Mouse (Mus musculus) MEL (cell line): ENCODE results near the gene Ifrd1.
"Not testable (repeated sequence)": the region's sequence is repeated elsewhere in the genome, so short reads cannot be mapped to it uniquely, and the experiment has no call there.

ENCODE experiments used
- CTCF ChIP-seq, 3 experiments: IDR thresholded peaks in 2 of 3; conservative IDR thresholded peaks in 1 of 3; 2 replicates each; pipeline ENCODE4 v1.5.1; 2011 to 2012; ENCODE audit warnings: low read length in 3 of 3, low read depth in 2 of 3, mild to moderate bottlenecking in 2 of 3, improper control_type of control experiment in 1 of 3, inconsistent platforms in 1 of 3, mixed read lengths in 1 of 3, moderate library complexity in 1 of 3; ENCODE audit not compliant: control insufficient read depth in 1 of 3, insufficient read depth in 1 of 3, poor library complexity in 1 of 3, severe bottlenecking in 1 of 3
- E2F4 ChIP-seq: IDR thresholded peaks from 2 replicates; pipeline ENCODE4 v1.6.1; 2011; ENCODE audit warnings: low read depth, low read length, improper control_type of control experiment, borderline replicate concordance
- ELF1 ChIP-seq: IDR thresholded peaks from 2 replicates; pipeline ENCODE4 v1.6.1; 2014; ENCODE audit warnings: low read depth, mild to moderate bottlenecking, inconsistent platforms, low read length, improper control_type of control experiment, moderate library complexity
- TCF12 ChIP-seq: IDR thresholded peaks from 2 replicates; pipeline ENCODE4 v1.6.1; 2014; ENCODE audit warnings: low read depth, mild to moderate bottlenecking, inconsistent platforms, low read length, improper control_type of control experiment, moderate library complexity
- ZNF384 ChIP-seq: IDR thresholded peaks from 2 replicates; pipeline ENCODE4 v1.6.1; 2012; ENCODE audit warnings: low read depth, mild to moderate bottlenecking, inconsistent platforms, low read length, improper control_type of control experiment

- not testable (repeated sequence) for TF ChIP-seq TCF12; CTCF (IDR thresholded peaks at IDR 0.05 in 2 of 3, conservative IDR thresholded peaks at IDR 0.05 in 1 of 3; ENCODE audit: control insufficient read depth in 1 of 3, insufficient read depth in 1 of 3, low read depth in 2 of 3, low read length in 3 of 3, poor library complexity in 1 of 3, severe bottlenecking in 1 of 3); E2F4; ZNF384; ELF1
These were observed 73.1 kb downstream of the Ifrd1 start for GRCm38 (mm10) chr12:40175171-40175570.
